Mouse (Mus musculus) central nervous system, embryonic 18 days (tissue): Measurements from ENCODE around the gene E030030I06Rik. TPM values are rescaled to one million over a fixed set of nuclear protein-coding genes. Genes with fewer than 3 reads are reported as not detected.

ENCODE experiments used
- polyA plus RNA-seq: library from polyadenylated mRNA; depleted of rRNA; stranded (reverse); fragments of >200 nt; gene quantifications from 2 replicates; pipeline ENCODE4 v1.2.3, GENCODE M21; 2012; rRNA removed

The E030030I06Rik gene
- 0.83 and 1.5 TPM in 2 replicates for polyA plus RNA-seq

DNA sequence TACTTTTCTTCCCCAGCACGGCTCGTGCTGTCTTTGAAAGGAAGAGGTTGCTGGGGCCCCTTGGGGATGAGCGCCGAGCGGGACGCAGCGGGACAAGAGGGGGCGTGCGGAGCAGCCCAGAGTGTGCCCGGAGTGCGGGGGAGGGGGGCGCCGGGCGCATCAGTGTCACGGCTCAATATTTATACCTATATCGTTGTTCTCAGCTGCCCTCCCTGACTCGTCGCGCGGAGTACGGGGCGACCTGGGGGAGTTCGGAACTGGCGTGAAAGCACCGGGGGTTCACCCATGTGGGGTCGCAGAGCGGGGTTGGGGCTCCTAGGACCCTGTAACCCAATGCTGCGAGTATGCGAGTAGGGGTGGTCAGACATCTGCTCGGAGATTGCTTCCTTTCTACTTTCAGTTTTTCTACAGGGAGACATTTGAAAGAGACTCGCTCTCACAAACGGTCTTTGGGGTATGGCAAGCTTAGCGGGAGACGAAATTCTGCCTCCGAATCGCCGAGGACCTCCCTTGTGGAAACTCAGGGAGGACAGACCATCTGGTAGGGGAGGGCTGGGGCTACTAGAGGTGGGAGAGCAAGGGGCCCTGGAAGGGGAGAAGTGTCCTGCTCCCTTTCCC, at the start of gene E030030I06Rik:
TSS of gene E030030I06Rik (minus strand) at position 198 of the 618 bp plus-strand sequence.

DNA sequence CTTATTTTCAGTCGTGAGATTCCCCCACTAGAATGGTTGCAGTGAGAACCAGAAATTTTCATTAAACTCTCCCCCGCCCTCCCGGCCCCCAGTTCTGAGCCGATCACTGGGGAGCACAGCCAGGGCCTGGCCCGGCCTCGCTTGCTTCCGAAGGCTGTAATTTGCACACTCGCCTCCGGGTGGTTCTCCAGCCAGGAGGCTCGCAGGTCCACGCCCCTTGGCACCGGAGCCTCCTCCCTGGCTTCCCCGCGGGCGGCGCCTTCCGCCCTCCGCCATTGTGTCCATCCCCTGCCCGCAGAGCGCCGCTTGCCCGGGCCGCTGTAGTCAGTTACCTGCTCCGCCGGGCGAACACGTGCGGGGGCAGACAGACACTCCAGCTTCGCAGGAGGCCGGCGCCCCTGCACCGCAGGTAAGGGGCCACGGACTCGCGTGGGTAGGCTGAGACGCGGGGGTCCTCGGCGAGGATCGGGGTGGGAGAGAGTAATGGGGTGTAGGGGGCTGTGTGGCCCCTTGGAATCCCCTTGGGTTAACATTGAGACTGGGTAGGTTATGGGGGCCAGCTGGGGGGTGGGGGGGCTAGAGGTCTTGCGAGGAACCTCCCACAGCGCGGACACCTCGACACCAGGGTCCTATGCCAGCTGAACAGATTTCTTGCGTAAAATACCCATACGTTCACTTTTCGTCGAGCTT, 9.4 kb upstream of the E030030I06Rik start, which contains the start of the genes Raet1e and H60b:
TSS of gene Raet1e (plus strand) at position 260 of the 690 bp plus-strand sequence.
TSS of gene H60b (plus strand) at position 277 of the 690 bp plus-strand sequence.

DNA sequence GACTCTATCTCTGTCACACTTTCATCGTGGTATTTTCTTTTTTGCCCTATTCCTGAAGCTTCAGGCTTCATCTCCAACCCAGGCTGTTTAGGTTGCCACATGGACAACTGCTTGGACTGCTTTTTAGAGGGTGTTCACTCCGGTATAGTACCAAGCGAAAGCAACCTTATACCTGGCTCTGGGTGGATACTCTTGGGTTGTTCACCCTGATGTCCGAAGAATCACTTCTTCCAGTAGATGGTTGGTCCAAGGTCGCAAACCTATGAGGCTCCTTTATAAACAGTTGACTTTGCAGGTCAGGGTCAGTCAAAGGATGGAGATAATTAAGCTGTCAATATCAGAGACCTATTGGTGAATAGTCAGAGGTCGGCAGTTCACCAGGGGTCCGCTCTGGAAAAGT, 81.1 kb downstream of the E030030I06Rik start, which contains the start of gene 4930444G20Rik:
TSS of gene 4930444G20Rik (minus strand) at position 101 of the 400 bp plus-strand sequence.

Other genes starting within 250 kb of the E030030I06Rik start
- gene 4930444G20Rik, start 81.2 kb downstream of the E030030I06Rik start, polyA plus RNA-seq, result not detected in 2 replicates
- 0.43 and 0.52 TPM in 2 replicates for gene Raet1e, start 9.3 kb upstream of the E030030I06Rik start, polyA plus RNA-seq
- 0.17 and 0.32 TPM in 2 replicates for gene H60b, start 9.3 kb upstream of the E030030I06Rik start, polyA plus RNA-seq
- gene Raet1d, start 211.3 kb upstream of the E030030I06Rik start, polyA plus RNA-seq, result 0.51 and 0.95 TPM in 2 replicates